ENCODE assay signal across 25 mouse cellular contexts in genomic region chrX:144335332-144336015, GRCm38 (mm10). TPM values are rescaled to one million over a fixed set of nuclear protein-coding genes. Genes with fewer than 3 reads are reported as not detected.
A peak's percentile ranks its signal among the peaks of the same experiment; 100 is the strongest.
DNase-seq lines count a peak whose midpoint lies in the region; ATAC-seq and TF ChIP-seq lines count a peak whose summit lies in the region.
"Had no signal": no experiment of that assay in that cellular context is flagged by ENCODE, and none has a peak within 500 bp of the region (broad histone marks: within the 10 kb centered on the region; RNA-seq: fewer than 3 reads in every experiment).

No protein-coding gene starts in this region.

- H3K4me1 ChIP-seq in forebrain, postnatal 0 days (ENCODE audit: insufficient read depth) = no peaks in the 10 kb centered on the region
- no peaks in the 10 kb centered on the region for H3K4me1 ChIP-seq in forebrain, embryonic 15.5 days
- no peaks in the 10 kb centered on the region for H3K4me1 ChIP-seq in ES-Bruce4 (ENCODE audit: control insufficient read depth, insufficient read depth, low read length)
- H3K4me1 ChIP-seq in ES-E14 (ENCODE audit: control insufficient read depth in 2 of 2, insufficient read depth in 2 of 2, low read length in 2 of 2, poor library complexity in 1 of 2) = no peaks in the 10 kb centered on the region; a peak in 1 of 4 replicates
- H3K4me1 ChIP-seq: embryonic facial prominence, embryonic 13.5 days; embryonic facial prominence, embryonic 15.5 days; forebrain, embryonic 10.5 days; forebrain, embryonic 12.5 days had no signal

- TF ChIP-seq POLR2A in ES-Bruce4 (IDR thresholded peaks at IDR 0.05; ENCODE audit: insufficient read depth, low read length) = no peak

- no peak overlapping the region for H3K9ac ChIP-seq in forebrain, postnatal 0 days
- no peak overlapping the region for H3K9ac ChIP-seq in forebrain, embryonic 15.5 days (replicated peaks)
- peak overlapping the region; percentile 77; the same call in 1 of the 2 replicates for H3K9ac ChIP-seq in ES-Bruce4 (ENCODE audit: low read depth, poor library complexity, severe bottlenecking)
- peak overlapping the region; percentile 75; the same call in 1 of the 2 replicates for H3K9ac ChIP-seq in ES-E14 (ENCODE audit: insufficient read depth, low read depth, low read length, poor library complexity, severe bottlenecking)
- H3K9ac ChIP-seq: embryonic facial prominence, embryonic 13.5 days; embryonic facial prominence, embryonic 15.5 days; forebrain, embryonic 12.5 days had no signal

- no peaks in the 10 kb centered on the region for H3K9me3 ChIP-seq in forebrain, postnatal 0 days (ENCODE audit: low read length)
- H3K9me3 ChIP-seq in forebrain, embryonic 15.5 days = no peaks in the 10 kb centered on the region
- H3K9me3 ChIP-seq in ES-Bruce4 (replicated peaks; ENCODE audit: control insufficient read depth, insufficient read depth, low read length, poor library complexity, severe bottlenecking) (no peaks in the 10 kb centered on the region), ES-E14 (ENCODE audit: control insufficient read depth, insufficient read depth, low read depth, low read length) (no peaks in the 10 kb centered on the region)
- H3K9me3 ChIP-seq: embryonic facial prominence, embryonic 13.5 days; embryonic facial prominence, embryonic 15.5 days; forebrain, embryonic 10.5 days; forebrain, embryonic 12.5 days had no signal

- no peaks in the 10 kb centered on the region for H3K36me3 ChIP-seq in forebrain, postnatal 0 days (ENCODE audit: insufficient read depth)
- no peaks in the 10 kb centered on the region for H3K36me3 ChIP-seq in forebrain, embryonic 15.5 days
- H3K36me3 ChIP-seq in ES-Bruce4 (ENCODE audit: control insufficient read depth, insufficient read depth, low read length, poor library complexity, severe bottlenecking) (peaks cover 3% of the 10 kb centered on the region), ES-E14 (ENCODE audit: control insufficient read depth, insufficient read depth, low read length, poor library complexity, severe bottlenecking) (0 out of 2 replicates have a peak, but pooled peaks cover 2% of the 10 kb centered on the region)
- H3K36me3 ChIP-seq: embryonic facial prominence, embryonic 13.5 days; embryonic facial prominence, embryonic 15.5 days; forebrain, embryonic 10.5 days; forebrain, embryonic 12.5 days had no signal

- no peak overlapping the region for H3K27ac ChIP-seq in forebrain, postnatal 0 days (ENCODE audit: low read depth, low read length)
- H3K27ac ChIP-seq in forebrain, embryonic 15.5 days (replicated peaks) = no peak overlapping the region
- peak overlapping the region; percentile 100 for H3K27ac ChIP-seq in ES-Bruce4 (ENCODE audit: insufficient read depth, low read length)
- peak overlapping the region; percentile 100 for H3K27ac ChIP-seq in ES-E14 (ENCODE audit: insufficient read depth, low read depth, low read length, poor library complexity, severe bottlenecking)
- H3K27ac ChIP-seq: embryonic facial prominence, embryonic 13.5 days; embryonic facial prominence, embryonic 15.5 days; forebrain, embryonic 10.5 days; forebrain, embryonic 12.5 days had no signal

- TF ChIP-seq CTCF in forebrain, postnatal 0 days (IDR thresholded peaks at IDR 0.05; ENCODE audit: low read depth) = no peak
- TF ChIP-seq CTCF in ES-Bruce4 (IDR thresholded peaks at IDR 0.05; ENCODE audit: low read depth, low read length) = no peak

- peak; percentile 9 for DNase-seq in forebrain, postnatal 0 days
- DNase-seq in ES-E14 (ENCODE audit: low read depth, low spot score) = peak; percentile 54
- peak; percentile 91 for DNase-seq in ZHBTc4 (ENCODE audit: low read depth, low spot score)
- no peak for DNase-seq in cerebellum, postnatal 4 days (ENCODE audit: low spot score in 2 of 2)
- DNase-seq in gastrocnemius, postnatal 25 days = no peak
- no peak for DNase-seq in gastrocnemius, postnatal 14 days
- DNase-seq: adrenal gland, adult 2 months; adrenal gland, postnatal 10 days; adrenal gland, postnatal 25 days; B cell, adult 2 months; cerebellum, adult 11 months; cerebellum, adult 18-20 months; cerebellum, adult 8-10 months; cerebellum, adult 9-11 months; cerebellum, postnatal 14 days; cerebellum, postnatal 36 days had no signal

- 39% methylated on average over 8 of the region's 8 CpGs for whole genome bisulfite sequencing in forebrain, postnatal 0 days
- 40% methylated on average over 8 of the region's 8 CpGs for WGBS in forebrain, embryonic 15.5 days

- TF ChIP-seq EP300 in ES-Bruce4 (IDR thresholded peaks at IDR 0.05; ENCODE audit: insufficient read depth, low read depth, low read length) = no peak

- no peaks in the 10 kb centered on the region for H3K27me3 ChIP-seq in forebrain, postnatal 0 days (ENCODE audit: insufficient read depth, low read length)
- H3K27me3 ChIP-seq in forebrain, embryonic 15.5 days = no peaks in the 10 kb centered on the region
- H3K27me3 ChIP-seq in ES-Bruce4 (ENCODE audit: control insufficient read depth, insufficient read depth, low read length, poor library complexity, severe bottlenecking) = no peaks in the 10 kb centered on the region
- H3K27me3 ChIP-seq: embryonic facial prominence, embryonic 15.5 days; forebrain, embryonic 12.5 days had no signal

- in situ Hi-C loops in ES-E14 (cut with MboI; ENCODE audit: low sequenced_read_pairs in 2 of 2, unreplicated experiment in 2 of 2) = no loop called here

- ATAC-seq in forebrain, postnatal 0 days = no peak; the same call in 1 of the 2 replicates
- ATAC-seq in forebrain, embryonic 15.5 days (replicated peaks) = no peak
- ATAC-seq: CD4-positive, CD25-positive, alpha-beta regulatory T cell, adult 4 months; forebrain, embryonic 14.5 days had no signal

- H3K4me3 ChIP-seq in forebrain, postnatal 0 days (ENCODE audit: low read depth, low read length) = no peak overlapping the region
- H3K4me3 ChIP-seq in forebrain, embryonic 15.5 days = no peak overlapping the region
- peak overlapping the region; percentile 60 for H3K4me3 ChIP-seq in ES-Bruce4 (ENCODE audit: low read depth, low read length)
- peak overlapping the region; percentile 84 for H3K4me3 ChIP-seq in ES-E14 (ENCODE audit: insufficient read depth in 1 of 2, low read depth in 1 of 2, low read length in 2 of 2, poor library complexity in 1 of 2, severe bottlenecking in 1 of 2)
- H3K4me3 ChIP-seq: embryonic facial prominence, embryonic 13.5 days; embryonic facial prominence, embryonic 15.5 days; erythroblast, embryonic 14.5 days; forebrain, embryonic 10.5 days; forebrain, embryonic 12.5 days had no signal

- no peak overlapping the region for H3K4me2 ChIP-seq in forebrain, postnatal 0 days (ENCODE audit: low read depth)
- H3K4me2 ChIP-seq in forebrain, embryonic 15.5 days (replicated peaks) = no peak overlapping the region
- H3K4me2 ChIP-seq: embryonic facial prominence, embryonic 13.5 days; embryonic facial prominence, embryonic 15.5 days; forebrain, embryonic 12.5 days had no signal

- intact Hi-C loops in gastrocnemius, postnatal 14 days (cut with DNase I; ENCODE audit: low total_unique reads) = no loop called here

TF ChIP-seq in ES-E14, 5 proteins besides CTCF, POLR2A, EP300 and RAD21:
- no peak for TF ChIP-seq CHD2 (IDR thresholded peaks at IDR 0.05; ENCODE audit: low read depth, low read length)
- TF ChIP-seq HCFC1 (IDR thresholded peaks at IDR 0.05; ENCODE audit: borderline replicate concordance, insufficient read depth, low read length) = no peak

RNA-seq across cellular contexts. Expression of gene Alg13, which starts 17.9 kb away (rescaled TPM):
- 13.5 and 22.8 TPM in 2 replicates for total RNA-seq in forebrain, postnatal 0 days (2014; rRNA removed)
- polyA plus RNA-seq in forebrain, postnatal 0 days (2015; fragmentation: Nextera tagmentation; extraction: Ambion mirVana) = 12.6 and 12.9 TPM in 2 replicates
- polyA plus RNA-seq in forebrain, embryonic 15.5 days (2015; fragmentation: Nextera tagmentation; extraction: Ambion mirVana) = 15.6 and 18.3 TPM in 2 replicates
- 398 and 426 TPM in 2 replicates for polyA plus RNA-seq in ES-Bruce4 (2011; ENCODE audit: insufficient read depth, insufficient read length, low read depth, missing spikeins)
- total RNA-seq in ES-E14 (2012; rRNA removed) = 159 and 160 TPM in 2 replicates
- 1 to 10 TPM; 4.6 to 6.7 TPM for total RNA-seq in gastrocnemius, postnatal 25 days (2021)
- total RNA-seq in gastrocnemius, postnatal 14 days (2021) = 1 to 10 TPM; 4.1 to 5.6 TPM

Comparison
In these comparisons a context has a peak if more than half of its experiments do, and no peak if none do; other contexts are left out.
1. DNase-seq: peak in forebrain, postnatal 0 days (single experiment), ES-E14 (single experiment) and ZHBTc4 (single experiment); none in cerebellum, postnatal 4 days (0 of 2), gastrocnemius, postnatal 25 days (single experiment) and gastrocnemius, postnatal 14 days (single experiment).
2. H3K27ac ChIP-seq: peak in ES-Bruce4 (single experiment) and ES-E14 (single experiment); none in forebrain, postnatal 0 days (single experiment) and forebrain, embryonic 15.5 days (single experiment).
3. H3K4me3 ChIP-seq: peak in ES-Bruce4 (single experiment) and ES-E14 (2 of 2); none in forebrain, postnatal 0 days (single experiment) and forebrain, embryonic 15.5 days (single experiment).
4. H3K9ac ChIP-seq: peak in ES-Bruce4 (single experiment) and ES-E14 (single experiment); none in forebrain, postnatal 0 days (single experiment) and forebrain, embryonic 15.5 days (single experiment).